Mouse (Mus musculus): ENCODE data around the gene Gm10715. TPM values are rescaled to one million over a fixed set of nuclear protein-coding genes. Genes with fewer than 3 reads are reported as not detected.
"Not testable (repeated sequence)": the region's sequence is repeated elsewhere in the genome, so short reads cannot be mapped to it uniquely, and the experiment has no call there.

Gene Gm10715
- total RNA-seq (2021) = not detected

GRCm38 (mm10) chr9:3036577-3036976 is at the start of gene Gm10715:
Gm10715 (plus strand) TSS chr9:3036877.
- DNase-seq (ENCODE audit: low spot score in 2 of 2); intact Hi-C loops (cut with DNase I): not testable (repeated sequence)

DNA sequence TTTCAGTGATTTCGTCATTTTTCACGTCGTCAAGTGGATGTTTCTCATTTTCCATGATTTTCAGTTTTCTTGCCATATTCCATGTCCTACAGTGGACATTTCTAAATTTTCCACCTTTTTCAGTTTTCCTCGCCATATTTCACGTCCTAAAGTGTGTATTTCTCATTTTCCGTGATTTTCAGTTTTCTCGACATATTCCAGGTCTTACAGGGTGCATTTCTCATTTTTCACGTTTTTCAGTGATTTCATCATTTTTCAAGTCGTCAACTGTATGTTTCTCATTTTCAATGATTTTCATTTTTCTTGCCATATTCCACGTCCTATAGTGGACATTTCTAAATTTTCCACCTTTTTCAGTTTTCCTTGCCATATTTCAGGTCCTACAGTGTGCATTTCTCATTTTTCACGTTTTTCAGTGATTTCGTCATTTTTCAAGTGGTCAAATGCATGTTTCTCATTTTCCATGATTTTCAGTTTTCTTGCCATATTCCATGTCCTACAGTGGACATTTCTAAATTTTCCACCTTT is 36.2 kb upstream of the Gm10715 start, which contains the start of gene Gm10722:
Gene Gm10722, plus strand, starts transcription at position 478 of the 528 bp plus-strand sequence.
- intact Hi-C loops (cut with DNase I) = not testable (repeated sequence)
- DNase-seq (ENCODE audit: low spot score in 2 of 2) = peak; percentile 16 to 40

DNA sequence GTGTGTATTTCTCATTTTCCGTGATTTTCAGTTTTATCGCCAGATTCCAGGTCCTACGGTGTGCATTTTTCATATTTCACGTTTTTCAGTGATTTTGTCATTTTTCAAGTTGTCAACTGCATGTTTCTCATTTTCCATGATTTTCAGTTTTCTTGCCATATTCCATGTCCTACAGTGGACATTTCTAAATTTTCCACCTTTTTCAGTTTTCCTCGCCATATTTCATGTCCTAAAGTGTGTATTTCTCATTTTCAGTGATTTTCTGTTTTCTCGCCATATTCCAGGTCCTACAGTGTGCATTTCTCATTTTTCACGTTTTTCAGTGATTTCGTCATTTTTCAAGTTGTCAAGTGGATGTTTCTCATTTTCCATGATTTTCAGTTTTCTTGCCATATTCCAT is 35.7 kb upstream of the Gm10715 start:
- intact Hi-C loops (cut with DNase I) = not testable (repeated sequence)
- peak; percentile 28 to 30 for DNase-seq (ENCODE audit: low spot score in 2 of 2)

DNA sequence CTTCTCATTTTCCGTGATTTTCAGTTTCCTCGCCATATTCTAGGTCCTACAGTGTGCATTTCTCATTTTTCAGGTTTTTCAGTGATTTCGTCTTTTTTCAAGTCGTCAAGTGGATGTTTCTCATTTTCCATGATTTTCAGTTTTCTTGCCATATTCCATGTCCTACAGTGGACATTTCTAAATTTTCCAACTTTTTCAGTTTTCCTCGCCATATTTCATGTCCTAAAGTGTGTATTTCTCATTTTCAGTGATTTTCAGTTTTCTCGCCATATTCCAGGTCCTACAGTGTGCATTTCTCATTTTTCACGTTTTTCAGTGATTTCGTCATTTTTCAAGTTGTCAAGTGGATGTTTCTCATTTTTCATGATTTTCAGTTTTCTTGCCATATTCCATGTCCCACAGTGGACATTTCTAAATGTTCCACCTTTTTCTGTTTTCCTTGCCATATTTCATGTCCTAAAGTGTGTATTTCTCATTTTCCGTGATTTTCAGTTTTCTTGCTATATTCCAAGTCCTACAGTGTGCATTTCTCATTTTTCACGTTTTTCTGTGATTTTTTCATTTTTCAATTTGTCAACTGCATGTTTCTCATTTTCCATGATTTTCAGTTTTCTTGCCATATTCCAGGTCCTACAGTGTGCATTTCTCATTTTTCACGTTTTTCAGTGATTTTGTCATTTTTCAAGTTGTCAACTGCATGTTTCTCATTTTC is 34.6 kb upstream of the Gm10715 start:
- DNase-seq (ENCODE audit: low spot score in 2 of 2) = peak; percentile 100
- intact Hi-C loops (cut with DNase I) = not testable (repeated sequence)

- intact Hi-C loops (cut with DNase I) = not testable (repeated sequence)
These were observed 33.8 kb upstream of the Gm10715 start, which contains the start of gene Gm11168 for GRCm38 (mm10) chr9:3002794-3003396. Gm11168 (plus strand) TSS chr9:3003346.

DNA sequence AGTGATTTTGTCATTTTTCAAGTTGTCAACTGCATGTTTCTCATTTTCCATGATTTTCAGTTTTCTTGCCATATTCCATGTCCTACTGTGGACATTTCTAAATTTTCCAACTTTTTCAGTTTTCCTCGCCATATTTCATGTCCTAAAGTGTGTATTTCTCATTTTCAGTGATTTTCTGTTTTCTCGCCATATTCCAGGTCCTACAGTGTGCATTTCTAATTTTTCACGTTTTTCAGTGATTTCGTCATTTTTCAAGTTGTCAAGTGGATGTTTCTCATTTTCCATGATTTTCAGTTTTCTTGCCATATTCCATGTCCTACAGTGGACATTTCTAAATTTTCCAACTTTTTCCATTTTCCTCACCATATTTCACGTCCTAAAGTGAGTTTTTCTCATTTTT is 30.5 kb upstream of the Gm10715 start:
- DNase-seq (ENCODE audit: low spot score in 2 of 2); intact Hi-C loops (cut with DNase I): not testable (repeated sequence)

More at GRCm38 (mm10) chr9:3002794-3003396, 33.8 kb upstream of the Gm10715 start, which contains the start of gene Gm11168:
- DNase-seq (ENCODE audit: low spot score in 2 of 2) = not testable (repeated sequence)

- DNase-seq (ENCODE audit: low spot score in 2 of 2) = peak; percentile 98
- intact Hi-C loops (cut with DNase I) = not testable (repeated sequence)
These were observed 30.0 kb upstream of the Gm10715 start for GRCm38 (mm10) chr9:3006636-3007035.

GRCm38 (mm10) chr9:3007272-3007671 is 29.4 kb upstream of the Gm10715 start:
- DNase-seq (ENCODE audit: low spot score in 2 of 2); intact Hi-C loops (cut with DNase I): not testable (repeated sequence)

GRCm38 (mm10) chr9:3009331-3009730 is 27.3 kb upstream of the Gm10715 start:
- intact Hi-C loops (cut with DNase I); DNase-seq (ENCODE audit: low spot score in 2 of 2): not testable (repeated sequence)

- DNase-seq (ENCODE audit: low spot score in 2 of 2); intact Hi-C loops (cut with DNase I): not testable (repeated sequence)
These were observed 24.5 kb upstream of the Gm10715 start for GRCm38 (mm10) chr9:3012054-3012621.

GRCm38 (mm10) chr9:3012733-3013279 is 23.9 kb upstream of the Gm10715 start, which contains the start of gene Gm10721:
Gm10721 (plus strand) TSS chr9:3013140.
- DNase-seq (ENCODE audit: low spot score in 2 of 2); intact Hi-C loops (cut with DNase I): not testable (repeated sequence)

DNA sequence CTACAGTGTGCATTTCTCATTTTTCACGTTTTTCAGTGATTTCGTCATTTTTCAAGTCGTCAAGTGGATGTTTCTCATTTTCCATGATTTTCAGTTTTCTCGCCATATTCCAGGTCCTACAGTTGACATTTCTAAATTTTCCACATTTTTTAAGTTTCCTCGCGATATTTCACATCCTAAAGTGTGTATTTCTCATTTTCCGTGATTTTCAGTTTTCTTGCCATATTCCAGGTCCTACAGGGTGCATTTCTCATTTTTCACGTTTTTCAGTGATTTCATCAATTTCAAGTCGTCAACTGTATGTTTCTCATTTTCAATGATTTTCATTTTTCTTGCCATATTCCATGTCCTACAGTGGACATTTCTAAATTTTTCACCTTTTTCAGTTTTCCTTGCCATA is 21.3 kb upstream of the Gm10715 start, which contains the start of gene Gm10720:
Gene Gm10720, plus strand, starts transcription at position 301 of the 400 bp plus-strand sequence.
- intact Hi-C loops (cut with DNase I) = not testable (repeated sequence)

DNA sequence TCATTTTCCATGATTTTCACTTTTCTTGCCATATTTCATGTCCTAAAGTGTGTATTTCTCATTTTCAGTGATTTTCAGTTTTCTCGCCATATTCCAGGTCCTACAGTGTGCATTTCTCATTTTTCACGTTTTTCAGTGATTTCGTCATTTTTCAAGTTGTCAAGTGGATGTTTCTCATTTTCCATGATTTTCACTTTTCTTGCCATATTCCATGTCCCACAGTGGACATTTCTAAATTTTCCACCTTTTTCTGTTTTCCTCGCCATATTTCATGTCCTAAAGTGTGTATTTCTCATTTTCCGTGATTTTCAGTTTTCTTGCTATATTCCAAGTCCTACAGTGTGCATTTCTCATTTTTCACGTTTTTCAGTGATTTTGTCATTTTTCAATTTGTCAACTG is 20.8 kb upstream of the Gm10715 start:
- DNase-seq (ENCODE audit: low spot score in 2 of 2) = not testable (repeated sequence)

More for the DNA sequence above, 21.3 kb upstream of the Gm10715 start, which contains the start of gene Gm10720:
- DNase-seq (ENCODE audit: low spot score in 2 of 2) = not testable (repeated sequence)

DNA sequence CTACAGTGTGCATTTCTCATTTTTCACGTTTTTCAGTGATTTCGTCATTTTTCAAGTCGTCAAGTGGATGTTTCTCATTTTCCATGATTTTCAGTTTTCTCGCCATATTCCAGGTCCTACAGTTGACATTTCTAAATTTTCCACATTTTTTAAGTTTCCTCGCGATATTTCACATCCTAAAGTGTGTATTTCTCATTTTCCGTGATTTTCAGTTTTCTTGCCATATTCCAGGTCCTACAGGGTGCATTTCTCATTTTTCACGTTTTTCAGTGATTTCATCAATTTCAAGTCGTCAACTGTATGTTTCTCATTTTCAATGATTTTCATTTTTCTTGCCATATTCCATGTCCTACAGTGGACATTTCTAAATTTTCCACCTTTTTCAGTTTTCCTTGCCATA is 19.6 kb upstream of the Gm10715 start, which contains the start of gene Gm10719:
Gene Gm10719, plus strand, starts transcription at position 301 of the 400 bp plus-strand sequence.
- DNase-seq (ENCODE audit: low spot score in 2 of 2); intact Hi-C loops (cut with DNase I): not testable (repeated sequence)

More for the DNA sequence above, 20.8 kb upstream of the Gm10715 start:
- intact Hi-C loops (cut with DNase I) = not testable (repeated sequence)

GRCm38 (mm10) chr9:3018944-3019343 is 17.7 kb upstream of the Gm10715 start:
- intact Hi-C loops (cut with DNase I) = not testable (repeated sequence)
- DNase-seq (ENCODE audit: low spot score in 2 of 2) = peak; percentile 23 to 74

- peak; percentile 61 to 73 for DNase-seq (ENCODE audit: low spot score in 2 of 2)
- intact Hi-C loops (cut with DNase I) = not testable (repeated sequence)
These were observed 16.6 kb upstream of the Gm10715 start for GRCm38 (mm10) chr9:3019835-3020727.

DNA sequence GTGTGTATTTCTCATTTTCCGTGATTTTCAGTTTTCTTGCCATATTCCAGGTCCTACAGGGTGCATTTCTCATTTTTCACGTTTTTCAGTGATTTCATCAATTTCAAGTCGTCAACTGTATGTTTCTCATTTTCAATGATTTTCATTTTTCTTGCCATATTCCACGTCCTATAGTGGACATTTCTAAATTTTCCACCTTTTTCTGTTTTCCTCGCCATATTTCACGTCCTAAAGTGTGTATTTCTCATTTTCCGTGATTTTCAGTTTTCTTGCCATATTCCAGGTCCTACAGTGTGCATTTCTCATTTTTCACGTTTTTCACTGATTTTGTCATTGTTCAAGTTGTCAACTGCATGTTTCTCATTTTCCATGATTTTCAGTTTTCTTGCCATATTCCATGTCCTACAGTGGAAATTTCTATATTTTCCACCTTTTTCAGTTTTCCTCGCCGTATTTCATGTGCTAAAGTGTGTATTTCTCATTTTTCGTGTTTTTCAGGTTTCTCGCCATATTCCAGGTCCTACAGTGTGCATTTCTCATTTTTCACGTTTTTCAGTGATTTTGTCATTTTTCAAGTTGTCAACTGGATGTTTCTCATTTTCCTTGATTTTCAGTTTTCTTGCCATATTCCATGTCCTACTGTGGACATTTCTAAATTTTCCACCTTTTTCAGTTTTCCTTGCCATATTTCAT is 14.2 kb upstream of the Gm10715 start:
- intact Hi-C loops (cut with DNase I) = not testable (repeated sequence)
- DNase-seq (ENCODE audit: low spot score in 2 of 2) = peak; percentile 78 to 86

Measured in left cerebral cortex, postnatal 25 days (tissue).